Comparison of ENCODE assay signal across 9 mouse cellular contexts in the genomic region with DNA sequence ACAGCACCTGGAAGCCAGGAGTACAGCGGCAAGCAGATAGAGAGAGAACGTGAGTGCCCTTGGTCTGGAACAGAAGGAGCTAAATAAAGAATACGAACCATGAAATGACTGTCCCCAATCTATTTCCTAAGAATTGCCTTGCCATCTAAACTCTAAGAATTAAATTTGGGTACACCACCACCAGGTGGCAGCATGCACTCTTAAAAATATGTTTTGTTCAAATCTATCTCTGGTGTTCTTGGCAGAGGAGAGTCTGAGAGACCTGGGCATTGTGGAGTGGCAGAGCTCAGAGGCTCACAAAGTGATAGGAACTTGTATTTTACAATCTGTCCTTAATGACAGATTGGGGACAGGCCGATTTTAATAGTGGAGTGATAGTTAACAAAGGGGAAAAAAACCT.
DNase-seq lines count a peak whose midpoint lies in the region; ATAC-seq and TF ChIP-seq lines count a peak whose summit lies in the region.
"Had no signal": no experiment of that assay in that cellular context is flagged by ENCODE, and none has a peak within 500 bp of the region (broad histone marks: within the 10 kb centered on the region; RNA-seq: fewer than 3 reads in every experiment).

No protein-coding gene starts in this region.

- 0 out of 2 replicates have a peak, but pooled peaks cover 3% of the 10 kb centered on the region for H3K27me3 ChIP-seq in hindbrain, embryonic 10.5 days (ENCODE audit: insufficient read depth, poor library complexity, severe bottlenecking)
- no peaks in the 10 kb centered on the region for H3K27me3 ChIP-seq in hindbrain, embryonic 16.5 days (replicated peaks; ENCODE audit: control insufficient read depth, insufficient read depth, low read length)
- H3K27me3 ChIP-seq in MEL (ENCODE audit: control insufficient read depth in 1 of 2, insufficient read depth in 2 of 2, low read length in 2 of 2): no peaks in the 10 kb centered on the region
- H3K27me3 ChIP-seq in stomach, postnatal 0 days (ENCODE audit: control insufficient read depth, insufficient read depth, low read length): no peaks in the 10 kb centered on the region
- H3K27me3 ChIP-seq: Patski had no signal

- H3K9ac ChIP-seq in hindbrain, embryonic 16.5 days (ENCODE audit: low read depth, low read length): no peak overlapping the region
- no peak overlapping the region for H3K9ac ChIP-seq in MEL (ENCODE audit: control insufficient read depth, low read depth, low read length, poor library complexity, severe bottlenecking)
- H3K9ac ChIP-seq in stomach, postnatal 0 days (ENCODE audit: low read length): no peak overlapping the region

- 0 out of 2 replicates have a peak, but pooled peaks cover 7% of the 10 kb centered on the region for H3K4me1 ChIP-seq in hindbrain, embryonic 10.5 days (replicated peaks)
- H3K4me1 ChIP-seq in hindbrain, embryonic 16.5 days (ENCODE audit: control insufficient read depth, insufficient read depth, low read depth, low read length): peaks cover 5% of the 10 kb centered on the region; the same call in 1 of the 2 replicates
- no peaks in the 10 kb centered on the region for H3K4me1 ChIP-seq in MEL (ENCODE audit: control insufficient read depth in 1 of 2, insufficient read depth in 2 of 2, low read length in 2 of 2)
- H3K4me1 ChIP-seq in stomach, postnatal 0 days (replicated peaks; ENCODE audit: control insufficient read depth, insufficient read depth): no peaks in the 10 kb centered on the region

- H3K27ac ChIP-seq in hindbrain, embryonic 10.5 days: no peak overlapping the region
- H3K27ac ChIP-seq in hindbrain, embryonic 16.5 days (ENCODE audit: low read depth, low read length): no peak overlapping the region
- no peak overlapping the region for H3K27ac ChIP-seq in MEL (ENCODE audit: control insufficient read depth, low read depth, low read length)
- H3K27ac ChIP-seq in gastrocnemius, adult 2 months: no peak overlapping the region
- no peak overlapping the region for H3K27ac ChIP-seq in stomach, postnatal 0 days (replicated peaks)

- no peak for ATAC-seq in hindbrain, embryonic 16.5 days
- ATAC-seq in megakaryocyte, adult 5-6 weeks (ENCODE audit: poor library complexity, severe bottlenecking): peak; percentile 68
- ATAC-seq in stomach, postnatal 0 days (ENCODE audit: low FRiP score, low TSS enrichment): no peak
- ATAC-seq: Patski had no signal

- intact Hi-C loops in gastrocnemius, adult 2 months (cut with DNase I): loop anchor here (1.0 kb wide), 1 partner anchor 90 kb away; no protein-coding TSS in a partner anchor

- no peaks in the 10 kb centered on the region for H3K36me3 ChIP-seq in hindbrain, embryonic 10.5 days
- H3K36me3 ChIP-seq in hindbrain, embryonic 16.5 days (ENCODE audit: control insufficient read depth, insufficient read depth, low read length): no peaks in the 10 kb centered on the region
- H3K36me3 ChIP-seq in MEL (ENCODE audit: control insufficient read depth in 1 of 2, insufficient read depth in 2 of 2, low read length in 2 of 2): no peaks in the 10 kb centered on the region
- no peaks in the 10 kb centered on the region for H3K36me3 ChIP-seq in stomach, postnatal 0 days (ENCODE audit: control insufficient read depth, insufficient read depth, low read length)

- DNase-seq in hindbrain, embryonic 10.5 days (ENCODE audit: low spot score): peak; percentile 47
- peak; percentile 10 for DNase-seq in MEL (ENCODE audit: low read depth, low spot score)
- peak; percentile 78 for DNase-seq in cerebellum, adult 9-10 months
- peak; percentile 59 for DNase-seq in gastrocnemius, adult 2 months
- DNase-seq in layer of hippocampus, postnatal 14 days (ENCODE audit: low spot score in 2 of 2): peak; percentile 61 to 83
- peak; percentile 63 for DNase-seq in stomach, postnatal 0 days (ENCODE audit: low spot score)

- TF ChIP-seq POLR2A in MEL (IDR thresholded peaks at IDR 0.05; ENCODE audit: control insufficient read depth in 1 of 2, insufficient read depth in 1 of 2, low read depth in 1 of 2, low read length in 2 of 2, poor library complexity in 1 of 2): no peak

- H3K9me3 ChIP-seq in hindbrain, embryonic 10.5 days: no peaks in the 10 kb centered on the region
- H3K9me3 ChIP-seq in hindbrain, embryonic 16.5 days (ENCODE audit: control insufficient read depth, low read length): no peaks in the 10 kb centered on the region
- no peaks in the 10 kb centered on the region for H3K9me3 ChIP-seq in MEL (replicated peaks; ENCODE audit: insufficient read depth, low read length)
- H3K9me3 ChIP-seq in stomach, postnatal 0 days (ENCODE audit: control insufficient read depth, low read length): no peaks in the 10 kb centered on the region

- no peaks in the 10 kb centered on the region for H3K79me2 ChIP-seq in MEL (ENCODE audit: control insufficient read depth, insufficient read depth, low read length, poor library complexity)

- TF ChIP-seq RAD21 in MEL (IDR thresholded peaks at IDR 0.05; ENCODE audit: low read depth, low read length): peak; percentile 24

- 57% methylated on average over 4 of the region's 4 CpGs for WGBS in hindbrain, embryonic 10.5 days
- whole genome bisulfite sequencing in hindbrain, embryonic 16.5 days: 46% methylated on average over 4 of the region's 4 CpGs
- 42% methylated on average over 4 of the region's 4 CpGs for WGBS in stomach, postnatal 0 days

- H3K4me3 ChIP-seq in hindbrain, embryonic 10.5 days: no peak overlapping the region
- H3K4me3 ChIP-seq in hindbrain, embryonic 16.5 days (ENCODE audit: low read length): no peak overlapping the region
- no peak overlapping the region for H3K4me3 ChIP-seq in MEL (ENCODE audit: control insufficient read depth in 1 of 2, insufficient read depth in 1 of 2, low read depth in 2 of 2, low read length in 2 of 2)
- no peak overlapping the region for H3K4me3 ChIP-seq in gastrocnemius, adult 2 months
- H3K4me3 ChIP-seq in stomach, postnatal 0 days (ENCODE audit: low read depth, low read length): no peak overlapping the region

- peak in 1 of 3 experiments; percentile 30; a peak in 1 of 6 replicates for TF ChIP-seq CTCF in MEL (IDR thresholded peaks at IDR 0.05 in 2 of 3, conservative IDR thresholded peaks at IDR 0.05 in 1 of 3; ENCODE audit: control insufficient read depth in 1 of 3, insufficient read depth in 1 of 3, low read depth in 2 of 3, low read length in 3 of 3, poor library complexity in 1 of 3, severe bottlenecking in 1 of 3)
- peak; percentile 68 for TF ChIP-seq CTCF in gastrocnemius, adult 2 months (IDR thresholded peaks at IDR 0.05)
- TF ChIP-seq CTCF in stomach, postnatal 0 days (IDR thresholded peaks at IDR 0.05; ENCODE audit: low read depth): peak; percentile 79

- H3K4me2 ChIP-seq in hindbrain, embryonic 16.5 days (ENCODE audit: low read length): no peak overlapping the region
- no peak overlapping the region for H3K4me2 ChIP-seq in stomach, postnatal 0 days (replicated peaks; ENCODE audit: low read depth)

- no peak for TF ChIP-seq EP300 in MEL (IDR thresholded peaks at IDR 0.05; ENCODE audit: low read depth in 1 of 2, low read length in 2 of 2)
- no peak for TF ChIP-seq EP300 in stomach, postnatal 0 days (optimal IDR thresholded peaks at IDR 0.05)

TF ChIP-seq in MEL, 35 proteins besides CTCF, POLR2A, EP300 and RAD21:
- TF ChIP-seq MYC (IDR thresholded peaks at IDR 0.05; ENCODE audit: low read depth, low read length): no peak
- no peak for TF ChIP-seq TCF12 (IDR thresholded peaks at IDR 0.05; ENCODE audit: low read depth, low read length)
- no peak for TF ChIP-seq ZC3H11A (IDR thresholded peaks at IDR 0.05; ENCODE audit: low read depth, low read length)
- TF ChIP-seq ZKSCAN1 (IDR thresholded peaks at IDR 0.05; ENCODE audit: low read depth, low read length): no peak
- TF ChIP-seq SMC3 (IDR thresholded peaks at IDR 0.05; ENCODE audit: low read depth, low read length): peak; percentile 32; the same call in 1 of the 2 replicates
- no peak for TF ChIP-seq RCOR1 (IDR thresholded peaks at IDR 0.05; ENCODE audit: low read depth, low read length)

Comparison
In these comparisons a context has a peak if more than half of its experiments do, and no peak if none do; other contexts are left out.
1. DNase-seq: peak in every context shown above with its lines; median percentile 78 in cerebellum, adult 9-10 months; 72 in layer of hippocampus, postnatal 14 days; 63 in stomach, postnatal 0 days; 59 in gastrocnemius, adult 2 months; 47 in hindbrain, embryonic 10.5 days; 10 in MEL.